Mouse (Mus musculus) embryonic stem cell, embryonic (primary cell): ENCODE measurements around the gene Prr5l.

Experiments
- CTCF ChIA-PET, 4 experiments: fragments of 300-600 bp in 2 of 4; fragments of 350-600 bp in 2 of 4; sonication (Branson Sonifier 250); formaldehyde crosslinking; loops; one replicate each; lab custom pipeline; 2022; ENCODE audit warnings: inconsistent platforms in 2 of 4; lab: Charles Lee
- POLR2A ChIA-PET, 4 experiments: fragments of 300-600 bp in 2 of 4; fragments of 350-600 bp in 2 of 4; sonication (Branson Sonifier 250); formaldehyde crosslinking; loops; one replicate each; lab custom pipeline; 2022; ENCODE audit warnings: antibody characterized with exemption in 4 of 4, inconsistent platforms in 1 of 4; lab: Charles Lee

Gene Prr5l

GRCm38 (mm10) chr2:101882998-101883397 is at the start of gene Prr5l:
TSS of gene Prr5l (minus strand) at chr2:101883027.
- ChIA-PET CTCF (interaction anchor here in 1 of 4 experiments (0.7 kb wide), 1 partner anchor 241 kb away, joined by 4 read pairs; no protein-coding TSS in a partner anchor), POLR2A (interaction anchor here in 1 of 4 experiments (0.6 kb wide), 1 partner anchor 388 kb away, joined by 3 read pairs; no protein-coding TSS in a partner anchor)

- CTCF ChIA-PET = interaction anchor here in 2 of 4 experiments (0.6 to 1.2 kb wide), 2 partner anchors 117 to 145 kb away, joined by 3 read pairs; no protein-coding TSS in a partner anchor
These were observed 49.5 kb upstream of the Prr5l start for GRCm38 (mm10) chr2:101932169-101932936.

GRCm38 (mm10) chr2:101925591-101926188 is 42.9 kb upstream of the Prr5l start:
- ChIA-PET POLR2A (interaction anchor here in 1 of 4 experiments (1.1 kb wide), 1 partner anchor 25 kb away, joined by 3 read pairs; no protein-coding TSS in a partner anchor), CTCF (no interaction called here)

More at GRCm38 (mm10) chr2:101932169-101932936, 49.5 kb upstream of the Prr5l start:
- POLR2A ChIA-PET = interaction anchor here in 1 of 4 experiments (0.6 kb wide), 1 partner anchor 471 kb away, joined by 3 read pairs; no protein-coding TSS in a partner anchor

- ChIA-PET POLR2A (no interaction called here), CTCF (no interaction called here)
These were observed 42.4 kb upstream of the Prr5l start for GRCm38 (mm10) chr2:101925183-101925582.

- POLR2A ChIA-PET = interaction anchor here in 1 of 4 experiments (1.2 kb wide), 1 partner anchor 17 kb away, joined by 3 read pairs; no protein-coding TSS in a partner anchor
These were observed 40.4 kb upstream of the Prr5l start for GRCm38 (mm10) chr2:101923181-101923580.

GRCm38 (mm10) chr2:101922302-101922701 is 39.5 kb upstream of the Prr5l start:
- CTCF ChIA-PET = interaction anchor here in 1 of 4 experiments (0.6 to 0.7 kb wide), 2 partner anchors 100 to 155 kb away, joined by 3 to 6 read pairs; no protein-coding TSS in a partner anchor
- POLR2A ChIA-PET = interaction anchor here in 1 of 4 experiments (1.2 kb wide), 1 partner anchor 16 kb away, joined by 3 read pairs; no protein-coding TSS in a partner anchor

More at GRCm38 (mm10) chr2:101923181-101923580, 40.4 kb upstream of the Prr5l start:
- CTCF ChIA-PET = no interaction called here

GRCm38 (mm10) chr2:101920136-101920554 is 37.3 kb upstream of the Prr5l start:
- ChIA-PET CTCF (interaction anchor here in 3 of 4 experiments (0.6 to 1.4 kb wide), 3 partner anchors 14 to 913 kb away, joined by 3 read pairs; no protein-coding TSS in a partner anchor), POLR2A (no interaction called here)

GRCm38 (mm10) chr2:101918518-101918917 is 35.7 kb upstream of the Prr5l start:
- ChIA-PET CTCF (interaction anchor here in 1 of 4 experiments (0.7 kb wide), 1 partner anchor 122 kb away, joined by 4 read pairs; no protein-coding TSS in a partner anchor), POLR2A (no interaction called here)

GRCm38 (mm10) chr2:101909326-101910080 is 26.7 kb upstream of the Prr5l start:
- ChIA-PET CTCF (no interaction called here), POLR2A (interaction anchor here in 1 of 4 experiments (1.3 kb wide), 1 partner anchor 27 kb away, joined by 3 read pairs; no protein-coding TSS in a partner anchor)

- POLR2A ChIA-PET = interaction anchor here in 1 of 4 experiments (0.6 kb wide), 1 partner anchor 23 kb away, joined by 3 read pairs; no protein-coding TSS in a partner anchor
- CTCF ChIA-PET = no interaction called here
These were observed 25.9 kb upstream of the Prr5l start for GRCm38 (mm10) chr2:101908773-101909172.

GRCm38 (mm10) chr2:101907386-101908022 is 24.7 kb upstream of the Prr5l start:
- CTCF ChIA-PET = interaction anchor here in 1 of 4 experiments (0.6 kb wide), 1 partner anchor 123 kb away, joined by 3 read pairs; no protein-coding TSS in a partner anchor
- POLR2A ChIA-PET = interaction anchor here in 1 of 4 experiments (0.6 kb wide), 2 partner anchors 47 to 1146 kb away, joined by 3 read pairs; no protein-coding TSS in a partner anchor

- ChIA-PET POLR2A (interaction anchor here in 2 of 4 experiments (0.6 to 0.9 kb wide), 2 partner anchors 9 to 16 kb away, joined by 3 read pairs; no protein-coding TSS in a partner anchor), CTCF (interaction anchor here (0.7 to 1.6 kb wide), 10 partner anchors 9 to 544 kb away, joined by 3 to 7 read pairs (median 4); no protein-coding TSS in a partner anchor)
These were observed 23.5 kb upstream of the Prr5l start for GRCm38 (mm10) chr2:101906379-101906690.

- ChIA-PET POLR2A (interaction anchor here in 3 of 4 experiments (0.6 to 1.2 kb wide), 4 partner anchors 10 to 546 kb away, joined by 3 to 4 read pairs (median 3); no protein-coding TSS in a partner anchor), CTCF (interaction anchor here (0.5 to 1.6 kb wide), 15 partner anchors 10 to 546 kb away, joined by 3 to 8 read pairs (median 3); no protein-coding TSS in a partner anchor)
These were observed 22.9 kb upstream of the Prr5l start for GRCm38 (mm10) chr2:101905534-101906378.

- CTCF ChIA-PET = no interaction called here
- POLR2A ChIA-PET = interaction anchor here in 2 of 4 experiments (0.7 to 2.0 kb wide), 2 partner anchors 16 kb away, joined by 3 to 6 read pairs; partner anchors contain the start of gene Commd9 (in 2 of the 2)
These were observed 19.4 kb upstream of the Prr5l start for GRCm38 (mm10) chr2:101902196-101902595.

- ChIA-PET CTCF (no interaction called here), POLR2A (interaction anchor here in 3 of 4 experiments (0.5 to 1.5 kb wide), 4 partner anchors 9 to 154 kb away, joined by 3 to 7 read pairs (median 3); partner anchors contain the start of gene Commd9 (in 1 of the 3))
These were observed 13.8 kb upstream of the Prr5l start for GRCm38 (mm10) chr2:101896425-101897204.
